Comparison of ENCODE assay signal across 15 mouse cellular contexts in the genomic region with DNA sequence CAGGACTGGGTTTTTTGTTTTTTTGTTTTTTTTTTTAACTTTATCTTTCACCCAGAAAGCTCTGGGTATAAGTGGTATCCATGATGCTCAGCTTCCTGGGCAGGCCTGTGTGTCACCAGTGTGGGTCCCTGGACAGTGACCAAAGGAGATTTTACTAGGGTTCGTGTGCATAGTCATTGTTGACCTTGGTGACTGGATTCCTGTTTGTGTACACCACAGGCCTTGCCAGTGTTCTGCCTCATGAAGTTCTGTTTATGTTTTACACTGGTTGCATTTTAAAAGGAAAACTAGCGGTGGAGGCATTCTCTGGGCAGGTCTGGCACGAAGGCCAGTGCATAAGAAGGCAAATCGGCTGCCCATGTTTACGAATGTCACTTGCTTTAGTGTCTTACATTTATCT.
A peak's percentile ranks its signal among the peaks of the same experiment; 100 is the strongest.
DNase-seq lines count a peak whose midpoint lies in the region; ATAC-seq and TF ChIP-seq lines count a peak whose summit lies in the region.
"Had no signal": no experiment of that assay in that cellular context is flagged by ENCODE, and none has a peak within 500 bp of the region (broad histone marks: within the 10 kb centered on the region; RNA-seq: fewer than 3 reads in every experiment).

No protein-coding gene starts in this region.

- peaks cover 14% of the 10 kb centered on the region for H3K4me1 ChIP-seq in liver, adult 2 months (ENCODE audit: control insufficient read depth, insufficient read depth, low read length)
- H3K4me1 ChIP-seq in liver, embryonic 11.5 days (replicated peaks; ENCODE audit: control insufficient read depth, insufficient read depth, low read length): peaks cover 4% of the 10 kb centered on the region; the same call in 1 of the 2 replicates
- peaks cover 6% of the 10 kb centered on the region for H3K4me1 ChIP-seq in cortical plate, adult 2 months (ENCODE audit: control insufficient read depth, insufficient read depth, low read length)
- H3K4me1 ChIP-seq in cerebellum, adult 2 months (ENCODE audit: control insufficient read depth, insufficient read depth, low read length): peaks cover 19% of the 10 kb centered on the region

- no peak overlapping the region for H3K4me3 ChIP-seq in liver, adult 2 months (ENCODE audit: insufficient read depth, low read depth, low read length)
- no peak overlapping the region for H3K4me3 ChIP-seq in liver, embryonic 11.5 days (ENCODE audit: low read depth, low read length)
- no peak overlapping the region for H3K4me3 ChIP-seq in cortical plate, adult 2 months (ENCODE audit: insufficient read depth, low read length)
- H3K4me3 ChIP-seq in myocyte: peak overlapping the region; percentile 41
- no peak overlapping the region for H3K4me3 ChIP-seq in cerebellum, adult 2 months (replicated peaks; ENCODE audit: insufficient read depth, low read depth, low read length)
- H3K4me3 ChIP-seq: limb, embryonic 10.5 days; neural tube, embryonic 15.5 days had no signal

- no peak overlapping the region for H3ac ChIP-seq in myocyte (ENCODE audit: control insufficient read depth, insufficient read length)

- TF ChIP-seq CTCF in liver, adult 2 months (IDR thresholded peaks at IDR 0.05; ENCODE audit: low read depth, low read length): no peak
- TF ChIP-seq CTCF in cortical plate, adult 2 months (IDR thresholded peaks at IDR 0.05; ENCODE audit: extremely low read depth, insufficient read depth, low read length): no peak
- TF ChIP-seq CTCF in cerebellum, adult 2 months (IDR thresholded peaks at IDR 0.05; ENCODE audit: borderline replicate concordance, insufficient read depth, low read depth, low read length): no peak

- no peak for TF ChIP-seq POLR2A in liver, adult 2 months (IDR thresholded peaks at IDR 0.05; ENCODE audit: extremely low read depth, insufficient read depth, low read length)
- TF ChIP-seq POLR2A in cortical plate, adult 2 months (IDR thresholded peaks at IDR 0.05; ENCODE audit: extremely low read depth, insufficient read depth, low read length): no peak
- TF ChIP-seq POLR2A in myocyte (IDR thresholded peaks at IDR 0.05; ENCODE audit: insufficient read length, low read depth): no peak
- no peak for TF ChIP-seq POLR2A in cerebellum, adult 2 months (IDR thresholded peaks at IDR 0.05; ENCODE audit: borderline replicate concordance, insufficient read depth, low read length)

- no peak overlapping the region for H3K4me2 ChIP-seq in liver, embryonic 11.5 days
- peak overlapping the region; percentile 94 for H3K4me2 ChIP-seq in myocyte (ENCODE audit: low read depth)
- H3K4me2 ChIP-seq: midbrain, embryonic 11.5 days; neural tube, embryonic 15.5 days had no signal

- H3K27ac ChIP-seq in liver, adult 2 months (replicated peaks; ENCODE audit: insufficient read depth, low read depth, low read length): peak overlapping the region; percentile 33
- H3K27ac ChIP-seq in liver, embryonic 11.5 days (ENCODE audit: low read depth, low read length): no peak overlapping the region
- 0 out of 2 replicates have a peak overlapping the region, but pooled peaks have one; percentile 33 for H3K27ac ChIP-seq in cortical plate, adult 2 months (ENCODE audit: insufficient read depth, low read length)
- H3K27ac ChIP-seq in cerebellum, adult 2 months (ENCODE audit: insufficient read depth, low read length): no peak overlapping the region
- H3K27ac ChIP-seq: limb, embryonic 10.5 days; neural tube, embryonic 15.5 days had no signal

- peak; percentile 47 for DNase-seq in liver, adult 2 months (ENCODE audit: extremely low read depth, low read depth, low spot score)
- DNase-seq in liver, embryonic 11.5 days (ENCODE audit: low spot score): no peak
- DNase-seq in kidney, adult 8-10 months: peak; percentile 70 to 81
- no peak for DNase-seq in cerebellum, adult 2 months
- DNase-seq in thymus, postnatal 0 days (ENCODE audit: low spot score): no peak
- DNase-seq in testis, postnatal 10 days (ENCODE audit: low spot score): no peak
- DNase-seq: cerebellum, adult 9-11 months; gastrocnemius, postnatal 14 days; right cerebral cortex, postnatal 25 days; thymus, adult 18-20 months had no signal

- peaks cover 2% of the 10 kb centered on the region; the same call in 1 of the 2 replicates for H3K79me2 ChIP-seq in liver, adult 2 months (ENCODE audit: control insufficient read depth, insufficient read depth, low read length)
- H3K79me2 ChIP-seq in myocyte (ENCODE audit: control insufficient read depth, insufficient read depth): peaks cover 54% of the 10 kb centered on the region

- no peak overlapping the region for H3K9ac ChIP-seq in liver, adult 2 months (ENCODE audit: low read depth, low read length)
- no peak overlapping the region for H3K9ac ChIP-seq in liver, embryonic 11.5 days (ENCODE audit: low read depth, low read length)
- H3K9ac ChIP-seq: neural tube, embryonic 15.5 days had no signal

- no peak for ATAC-seq in liver, embryonic 11.5 days (replicated peaks; ENCODE audit: low FRiP score)

- no peaks in the 10 kb centered on the region for H3K9me3 ChIP-seq in liver, embryonic 11.5 days (ENCODE audit: control insufficient read depth, low read length)
- H3K9me3 ChIP-seq: limb, embryonic 10.5 days; neural tube, embryonic 15.5 days had no signal

- H3K27me3 ChIP-seq in liver, adult 2 months (ENCODE audit: control insufficient read depth, insufficient read depth, low read length): no peaks in the 10 kb centered on the region
- H3K27me3 ChIP-seq in liver, embryonic 11.5 days (replicated peaks; ENCODE audit: control insufficient read depth, insufficient read depth, low read length): no peaks in the 10 kb centered on the region
- no peaks in the 10 kb centered on the region for H3K27me3 ChIP-seq in myocyte (ENCODE audit: control insufficient read depth, insufficient read depth, insufficient read length)
- no peaks in the 10 kb centered on the region for H3K27me3 ChIP-seq in cerebellum, adult 2 months (ENCODE audit: control insufficient read depth, insufficient read depth, low read length)
- H3K27me3 ChIP-seq: neural tube, embryonic 15.5 days had no signal

- 12% methylated on average over 5 of the region's 5 CpGs for WGBS in liver, adult 2 months
- WGBS in liver, embryonic 11.5 days: 79% methylated on average over 5 of the region's 5 CpGs
- 85% methylated on average over 5 of the region's 5 CpGs for WGBS in cerebellum, adult 2 months

- H3K36me3 ChIP-seq in liver, adult 2 months (ENCODE audit: control insufficient read depth, insufficient read depth, low read length): no peaks in the 10 kb centered on the region
- H3K36me3 ChIP-seq in liver, embryonic 11.5 days (ENCODE audit: control insufficient read depth, insufficient read depth, low read length): no peaks in the 10 kb centered on the region
- H3K36me3 ChIP-seq in myocyte (ENCODE audit: control insufficient read depth, insufficient read depth): peaks cover 4% of the 10 kb centered on the region
- H3K36me3 ChIP-seq: limb, embryonic 10.5 days; neural tube, embryonic 15.5 days had no signal

TF ChIP-seq in myocyte, 11 proteins besides CTCF, POLR2A, EP300 and RAD21:
- TF ChIP-seq MYOG (IDR thresholded peaks at IDR 0.05; ENCODE audit: control insufficient read depth in 1 of 3, insufficient read depth in 1 of 3, insufficient read length in 2 of 3, low read depth in 2 of 3) (no peak), MAX (IDR thresholded peaks at IDR 0.05; ENCODE audit: low read depth) (no peak), CEBPB (IDR thresholded peaks at IDR 0.05; ENCODE audit: insufficient read depth, poor library complexity, severe bottlenecking) (no peak), REST (IDR thresholded peaks at IDR 0.05; ENCODE audit: insufficient read depth, insufficient read length) (no peak), USF1 (IDR thresholded peaks at IDR 0.05; ENCODE audit: low read depth) (no peak), MYOD1 (IDR thresholded peaks at IDR 0.05; ENCODE audit: control insufficient read depth in 1 of 3, insufficient read length in 2 of 3, low read depth in 2 of 3) (no peak), TCF12 (IDR thresholded peaks at IDR 0.05; ENCODE audit: insufficient read depth, poor library complexity, severe bottlenecking) (no peak), SRF (IDR thresholded peaks at IDR 0.05; ENCODE audit: control insufficient read depth, insufficient read length, low read depth) (no peak), POLR2AphosphoS2 (IDR thresholded peaks at IDR 0.05; ENCODE audit: insufficient read length, low read depth) (no peak), TCF3 (IDR thresholded peaks at IDR 0.05; ENCODE audit: insufficient read length, low read depth) (no peak), E2F4 (IDR thresholded peaks at IDR 0.05; ENCODE audit: insufficient read depth) (no peak)

Comparison
In these comparisons a context has a peak if more than half of its experiments do, and no peak if none do; other contexts are left out.
1. DNase-seq: peak in liver, adult 2 months (single experiment) and kidney, adult 8-10 months (2 of 2); none in liver, embryonic 11.5 days (single experiment), cerebellum, adult 2 months (0 of 2), thymus, postnatal 0 days (single experiment) and testis, postnatal 10 days (single experiment).
2. H3K27ac ChIP-seq: peak in liver, adult 2 months (single experiment) and cortical plate, adult 2 months (single experiment); none in liver, embryonic 11.5 days (single experiment) and cerebellum, adult 2 months (single experiment).